Mouse (Mus musculus) E14TG2a.4 (cell line): ENCODE measurements around the gene Eif3l.

Experiments used
- H3K27me3 ChIP-seq: 2 replicates; pipeline ENCODE4 v1.6.1; 2014; ENCODE audit warnings: low read length, control low read depth; ENCODE audit not compliant: insufficient read depth
- H3K36me3 ChIP-seq: 2 replicates; pipeline ENCODE4 v1.6.1; 2014; ENCODE audit warnings: low read length, control low read depth; ENCODE audit not compliant: insufficient read depth
- H3K4me1 ChIP-seq: replicated peaks from 2 replicates; pipeline ENCODE4 v1.6.1; 2014; ENCODE audit warnings: low read depth, low read length, control low read depth
- H3K4me3 ChIP-seq: replicated peaks from 2 replicates; pipeline ENCODE4 v1.5.1; 2014; ENCODE audit warnings: mild to moderate bottlenecking, low read length
- H3K9me3 ChIP-seq: 2 replicates; pipeline ENCODE4 v1.6.1; 2014; ENCODE audit warnings: low read length, control low read depth
- CTCF ChIP-seq: conservative IDR thresholded peaks from 2 replicates; pipeline ENCODE4 v1.5.1; 2014; ENCODE audit warnings: low read length
- NANOG ChIP-seq: IDR thresholded peaks from 2 replicates; pipeline ENCODE4 v1.6.1; 2014; ENCODE audit warnings: borderline replicate concordance, low read length, mixed read lengths
- POU5F1 ChIP-seq: IDR thresholded peaks from 2 replicates; pipeline ENCODE4 v1.6.1; 2014; ENCODE audit warnings: low read length, borderline replicate concordance

Gene Eif3l

GRCm38 (mm10) chr15:79044837-79045236 is 30.1 kb upstream of the Eif3l start:
- Histone ChIP-seq H3K27me3 (peaks cover 56% of the 10 kb centered on the region), H3K4me1 (peaks cover 41% of the 10 kb centered on the region), H3K9me3 (no peaks in the 10 kb centered on the region), H3K36me3 (no peaks in the 10 kb centered on the region), H3K4me3 (no peak overlapping the region)
- TF ChIP-seq POU5F1 (no peak), CTCF (no peak), NANOG (no peak)

GRCm38 (mm10) chr15:79048186-79048585 is 26.8 kb upstream of the Eif3l start:
- H3K27me3 ChIP-seq: peaks cover 25% of the 10 kb centered on the region
- peaks cover 14% of the 10 kb centered on the region for H3K36me3 ChIP-seq
- H3K4me1 ChIP-seq: peaks cover 48% of the 10 kb centered on the region
- TF ChIP-seq CTCF (no peak), NANOG (no peak), POU5F1 (no peak)
- no peaks in the 10 kb centered on the region for H3K9me3 ChIP-seq
- H3K4me3 ChIP-seq: no peak overlapping the region

- Histone ChIP-seq H3K9me3 (no peaks in the 10 kb centered on the region), H3K4me3 (no peak overlapping the region), H3K27me3 (peaks cover 18% of the 10 kb centered on the region), H3K4me1 (peaks cover 54% of the 10 kb centered on the region), H3K36me3 (peaks cover 35% of the 10 kb centered on the region)
- no peak for TF ChIP-seq NANOG
- TF ChIP-seq CTCF: no peak
- no peak for TF ChIP-seq POU5F1
Measured at GRCm38 (mm10) chr15:79050160-79050845, 24.7 kb upstream of the Eif3l start.

GRCm38 (mm10) chr15:79050964-79051363 is 24.0 kb upstream of the Eif3l start:
- Histone ChIP-seq H3K4me1 (peaks cover 56% of the 10 kb centered on the region), H3K9me3 (no peaks in the 10 kb centered on the region), H3K4me3 (no peak overlapping the region), H3K36me3 (peaks cover 42% of the 10 kb centered on the region), H3K27me3 (peaks cover 18% of the 10 kb centered on the region)
- TF ChIP-seq CTCF (no peak), NANOG (no peak), POU5F1 (no peak)

GRCm38 (mm10) chr15:79051461-79052360 is 23.3 kb upstream of the Eif3l start:
- Histone ChIP-seq H3K9me3 (no peaks in the 10 kb centered on the region), H3K36me3 (peaks cover 49% of the 10 kb centered on the region), H3K4me3 (peak overlapping the region; percentile 45), H3K4me1 (peaks cover 56% of the 10 kb centered on the region), H3K27me3 (peaks cover 15% of the 10 kb centered on the region)
- TF ChIP-seq NANOG: no peak
- no peak for TF ChIP-seq CTCF
- TF ChIP-seq POU5F1: no peak

GRCm38 (mm10) chr15:79052366-79052765 is 22.6 kb upstream of the Eif3l start:
- Histone ChIP-seq H3K9me3 (no peaks in the 10 kb centered on the region), H3K27me3 (0 out of 2 replicates have a peak, but pooled peaks cover 11% of the 10 kb centered on the region), H3K4me3 (peak overlapping the region; percentile 17), H3K4me1 (peaks cover 56% of the 10 kb centered on the region), H3K36me3 (peaks cover 55% of the 10 kb centered on the region)
- TF ChIP-seq CTCF (no peak), POU5F1 (no peak), NANOG (no peak)

GRCm38 (mm10) chr15:79056601-79057000 is 18.4 kb upstream of the Eif3l start:
- H3K36me3 ChIP-seq: peaks cover 87% of the 10 kb centered on the region
- H3K4me1 ChIP-seq: peaks cover 41% of the 10 kb centered on the region
- TF ChIP-seq CTCF: no peak
- no peak for TF ChIP-seq NANOG
- no peak for TF ChIP-seq POU5F1

GRCm38 (mm10) chr15:79057850-79058249 is 17.1 kb upstream of the Eif3l start:
- H3K9me3 ChIP-seq: no peaks in the 10 kb centered on the region
- TF ChIP-seq CTCF (no peak), POU5F1 (no peak), NANOG (no peak)
- H3K4me1 ChIP-seq: peaks cover 35% of the 10 kb centered on the region
- peaks cover 81% of the 10 kb centered on the region for H3K36me3 ChIP-seq
- no peaks in the 10 kb centered on the region for H3K27me3 ChIP-seq
- H3K4me3 ChIP-seq: no peak overlapping the region

More at GRCm38 (mm10) chr15:79056601-79057000, 18.4 kb upstream of the Eif3l start:
- Histone ChIP-seq H3K27me3 (no peaks in the 10 kb centered on the region), H3K4me3 (no peak overlapping the region), H3K9me3 (no peaks in the 10 kb centered on the region)
